Mouse (Mus musculus): ENCODE results near the gene Cmtm7.

Cmtm7 gene

GRCm38 (mm10) chr9:114781526-114782212, at the start of gene Cmtm7:
Gene Cmtm7 (minus strand): TSS chr9:114781856.
- no peak for DNase-seq (ENCODE audit: low spot score in 2 of 2)

- DNase-seq (ENCODE audit: low spot score in 2 of 2), result no peak
Measured at GRCm38 (mm10) chr9:114830351-114830750, 48.7 kb upstream of the Cmtm7 start.

GRCm38 (mm10) chr9:114829669-114830068, 48.0 kb upstream of the Cmtm7 start:
- DNase-seq (ENCODE audit: low spot score in 2 of 2), result no peak

GRCm38 (mm10) chr9:114828377-114828776, 46.7 kb upstream of the Cmtm7 start:
- no peak for DNase-seq (ENCODE audit: low spot score in 2 of 2)

GRCm38 (mm10) chr9:114827242-114827852, 45.7 kb upstream of the Cmtm7 start:
- DNase-seq (ENCODE audit: low spot score in 2 of 2), result no peak

GRCm38 (mm10) chr9:114824166-114824565, 42.5 kb upstream of the Cmtm7 start:
- DNase-seq (ENCODE audit: low spot score in 2 of 2), result no peak

- DNase-seq (ENCODE audit: low spot score in 2 of 2), result no peak
Measured at GRCm38 (mm10) chr9:114821548-114822289, 40.1 kb upstream of the Cmtm7 start.

- no peak for DNase-seq (ENCODE audit: low spot score in 2 of 2)
Measured at GRCm38 (mm10) chr9:114818918-114819317, 37.3 kb upstream of the Cmtm7 start.

GRCm38 (mm10) chr9:114817012-114817411, 35.4 kb upstream of the Cmtm7 start:
- no peak for DNase-seq (ENCODE audit: low spot score in 2 of 2)

- no peak for DNase-seq (ENCODE audit: low spot score in 2 of 2)
Measured at GRCm38 (mm10) chr9:114816121-114816520, 34.5 kb upstream of the Cmtm7 start.

GRCm38 (mm10) chr9:114815315-114815714, 33.7 kb upstream of the Cmtm7 start:
- peak in 1 of 2 experiments; percentile 24 for DNase-seq (ENCODE audit: low spot score in 2 of 2)

- DNase-seq (ENCODE audit: low spot score in 2 of 2), result no peak
Measured at GRCm38 (mm10) chr9:114812001-114812400, 30.3 kb upstream of the Cmtm7 start.

GRCm38 (mm10) chr9:114810837-114811236, 29.2 kb upstream of the Cmtm7 start:
- no peak for DNase-seq (ENCODE audit: low spot score in 2 of 2)

GRCm38 (mm10) chr9:114808671-114809070, 27.0 kb upstream of the Cmtm7 start:
- no peak for DNase-seq (ENCODE audit: low spot score in 2 of 2)

- no peak for DNase-seq (ENCODE audit: low spot score in 2 of 2)
Measured at GRCm38 (mm10) chr9:114807261-114807660, 25.6 kb upstream of the Cmtm7 start.

- no peak for DNase-seq (ENCODE audit: low spot score in 2 of 2)
Measured at GRCm38 (mm10) chr9:114805151-114805671, 23.6 kb upstream of the Cmtm7 start.

- no peak for DNase-seq (ENCODE audit: low spot score in 2 of 2)
Measured at GRCm38 (mm10) chr9:114802191-114802590, 20.5 kb upstream of the Cmtm7 start.

GRCm38 (mm10) chr9:114801301-114801700, 19.6 kb upstream of the Cmtm7 start:
- DNase-seq (ENCODE audit: low spot score in 2 of 2), result no peak

GRCm38 (mm10) chr9:114799498-114800107, 17.9 kb upstream of the Cmtm7 start:
- no peak for DNase-seq (ENCODE audit: low spot score in 2 of 2)

GRCm38 (mm10) chr9:114798845-114799244, 17.2 kb upstream of the Cmtm7 start:
- no peak for DNase-seq (ENCODE audit: low spot score in 2 of 2)

- peak; percentile 84 to 91 for DNase-seq (ENCODE audit: low spot score in 2 of 2)
Measured at GRCm38 (mm10) chr9:114797329-114798004, 15.8 kb upstream of the Cmtm7 start.

Data from cerebellum, postnatal 4 days (tissue).